Mouse (Mus musculus) lung, embryonic 15.5 days (tissue): ENCODE measurements around the gene Tm6sf1. TPM values are rescaled to one million over a fixed set of nuclear protein-coding genes. Genes with fewer than 3 reads are reported as not detected.

Source experiments
- ATAC-seq: fragments of 200-750 bp; cut with Nextera tagmentation; 2 replicates; pipeline ENCODE4 v1.8.0; 2017; ENCODE audit warnings: moderate number of reproducible peaks, borderline replicate concordance; ENCODE audit not compliant: low FRiP score, low TSS enrichment; ENCODE audit errors: extremely low read depth
- H3K27ac ChIP-seq: fragments of 300-500 bp; sonication (generic); 2 replicates; pipeline ENCODE4 v1.5.1; 2015; ENCODE audit warnings: moderate library complexity, mild to moderate bottlenecking, inconsistent platforms
- H3K27me3 ChIP-seq: fragments of 300-500 bp; sonication (generic); 2 replicates; pipeline ENCODE4 v1.6.1; 2015; ENCODE audit warnings: inconsistent platforms
- H3K36me3 ChIP-seq: fragments of 300-500 bp; sonication (generic); 2 replicates; pipeline ENCODE4 v1.6.1; 2015; ENCODE audit warnings: inconsistent platforms
- H3K4me1 ChIP-seq: fragments of 300-500 bp; sonication (generic); 2 replicates; pipeline ENCODE4 v1.6.1; 2015; ENCODE audit warnings: inconsistent platforms
- H3K4me2 ChIP-seq: fragments of 300-500 bp; sonication (generic); 2 replicates; pipeline ENCODE4 v1.6.1; 2015; ENCODE audit warnings: inconsistent platforms, mild to moderate bottlenecking, moderate library complexity
- H3K4me3 ChIP-seq: fragments of 300-500 bp; sonication (generic); 2 replicates; pipeline ENCODE4 v1.5.1; 2015; ENCODE audit warnings: mild to moderate bottlenecking, inconsistent platforms
- H3K9ac ChIP-seq: fragments of 300-500 bp; sonication (generic); 2 replicates; pipeline ENCODE4 v1.6.1; 2015; ENCODE audit warnings: inconsistent platforms
- H3K9me3 ChIP-seq: fragments of 300-500 bp; sonication (generic); 2 replicates; pipeline ENCODE4 v1.6.1; 2016; ENCODE audit warnings: inconsistent platforms
- WGBS: fragments of 180-500 bp; shearing (Covaris S2); methylation state at CpG from one replicate; pipeline ENCODE4 v1.1.7; 2015; 5-methylcytosine and 5-hydroxymethylcytosine counted together
- polyA plus RNA-seq: library from polyadenylated mRNA; unstranded; fragments of >200 nt; fragmentation: Nextera tagmentation; extraction: Ambion mirVana; gene quantifications from 2 replicates; pipeline ENCODE4 v1.2.1, GENCODE M21; 2015

The Tm6sf1 gene
- polyA plus RNA-seq, 1 experiment from 2014 or later = 18.0 TPM

DNA sequence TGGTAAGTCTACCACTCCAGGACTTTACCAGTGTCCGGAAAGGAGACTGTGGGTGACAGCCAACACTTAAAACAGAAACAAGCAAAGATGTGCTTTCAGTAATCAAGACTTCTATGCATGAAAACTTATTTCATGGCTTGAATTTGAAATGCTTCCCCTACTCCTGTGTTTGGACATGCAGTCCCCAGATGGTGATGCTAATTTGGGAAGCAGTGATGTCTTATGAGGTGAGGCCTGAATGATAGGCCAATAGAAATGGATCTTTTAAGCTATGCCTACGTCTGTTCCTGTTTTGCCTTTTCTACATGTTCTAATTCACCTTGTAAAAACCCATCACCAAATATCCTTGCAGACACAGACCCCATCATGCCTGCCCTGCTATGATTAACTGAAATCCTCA, 46.1 kb downstream of the Tm6sf1 start:
- no peak overlapping the region for H3K4me3 ChIP-seq
- H3K4me2 ChIP-seq = no peak overlapping the region
- H3K36me3 ChIP-seq = no peaks in the 10 kb centered on the region
- no peak for ATAC-seq
- no peak overlapping the region for H3K27ac ChIP-seq
- no peaks in the 10 kb centered on the region; the same call in 1 of the 2 replicates for H3K4me1 ChIP-seq
- no peaks in the 10 kb centered on the region for H3K27me3 ChIP-seq
- H3K9me3 ChIP-seq = no peaks in the 10 kb centered on the region
- WGBS = 75% methylated on average over 2 of the region's 2 CpGs
- no peak overlapping the region for H3K9ac ChIP-seq

DNA sequence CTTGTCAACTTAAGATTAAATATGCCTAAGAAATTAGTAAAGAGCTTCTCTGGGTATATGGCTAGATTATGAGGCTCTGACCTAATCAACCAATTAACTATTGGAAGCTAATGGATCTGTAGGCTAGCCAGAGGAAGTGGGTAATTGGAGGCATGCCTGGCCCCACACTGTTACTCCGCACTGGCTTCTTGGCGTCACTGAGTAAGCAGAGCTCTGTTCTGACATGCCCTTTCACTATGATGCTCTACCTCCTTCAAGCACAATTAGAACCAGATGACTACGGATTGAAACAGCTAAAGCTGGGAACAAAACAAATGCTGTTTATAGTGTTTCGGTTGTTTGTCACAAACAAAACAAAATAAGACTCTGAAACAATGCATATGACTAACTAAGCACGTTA, 59.5 kb downstream of the Tm6sf1 start:
- Histone ChIP-seq H3K9me3 (no peaks in the 10 kb centered on the region), H3K4me1 (no peaks in the 10 kb centered on the region), H3K27me3 (no peaks in the 10 kb centered on the region), H3K27ac (no peak overlapping the region), H3K4me2 (no peak overlapping the region), H3K36me3 (no peaks in the 10 kb centered on the region), H3K4me3 (no peak overlapping the region), H3K9ac (no peak overlapping the region)
- ATAC-seq = no peak
- WGBS = 75% methylated on average over 5 of the region's 5 CpGs

GRCm38 (mm10) chr7:81920314-81920713, 61.5 kb downstream of the Tm6sf1 start:
- Histone ChIP-seq H3K9ac (no peak overlapping the region), H3K9me3 (no peaks in the 10 kb centered on the region), H3K4me1 (no peaks in the 10 kb centered on the region), H3K4me3 (no peak overlapping the region), H3K36me3 (no peaks in the 10 kb centered on the region), H3K4me2 (no peak overlapping the region), H3K27me3 (no peaks in the 10 kb centered on the region), H3K27ac (no peak overlapping the region)
- no peak for ATAC-seq
- 63% methylated on average over 4 of the region's 4 CpGs for WGBS

DNA sequence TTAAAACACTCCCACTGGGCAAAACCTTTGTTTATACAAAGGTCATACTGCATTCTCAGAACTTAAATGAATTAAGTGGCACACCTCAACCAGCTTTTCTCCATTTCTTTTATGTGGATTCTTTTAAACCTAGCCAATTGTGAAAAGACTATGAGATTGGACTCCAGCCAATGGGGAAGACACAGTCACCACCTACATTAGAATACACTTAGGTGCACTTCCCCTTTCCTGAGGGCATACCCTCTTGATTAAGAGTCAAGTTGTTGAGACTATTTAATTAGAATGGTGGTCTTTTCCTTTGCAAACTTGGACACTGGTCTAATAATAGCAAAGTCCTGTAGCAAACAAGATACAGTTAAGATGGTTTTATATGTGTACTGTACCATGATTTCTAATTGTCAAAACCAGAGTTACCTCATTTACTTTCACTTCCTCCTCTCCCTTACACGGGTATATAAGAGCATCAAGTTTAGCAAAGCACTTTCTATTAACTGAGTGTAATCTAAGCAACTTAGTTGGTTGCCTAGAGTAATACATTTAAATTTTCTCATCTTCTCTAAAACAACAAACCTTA, 62.7 kb downstream of the Tm6sf1 start:
- H3K36me3 ChIP-seq = no peaks in the 10 kb centered on the region
- H3K27me3 ChIP-seq = no peaks in the 10 kb centered on the region
- H3K4me2 ChIP-seq = no peak overlapping the region
- no peak overlapping the region for H3K4me3 ChIP-seq
- no peak for ATAC-seq
- no peak overlapping the region for H3K9ac ChIP-seq
- no peak overlapping the region for H3K27ac ChIP-seq
- H3K9me3 ChIP-seq = no peaks in the 10 kb centered on the region
- WGBS = 52% methylated on average over 1 of the region's 1 CpGs
- no peaks in the 10 kb centered on the region for H3K4me1 ChIP-seq

DNA sequence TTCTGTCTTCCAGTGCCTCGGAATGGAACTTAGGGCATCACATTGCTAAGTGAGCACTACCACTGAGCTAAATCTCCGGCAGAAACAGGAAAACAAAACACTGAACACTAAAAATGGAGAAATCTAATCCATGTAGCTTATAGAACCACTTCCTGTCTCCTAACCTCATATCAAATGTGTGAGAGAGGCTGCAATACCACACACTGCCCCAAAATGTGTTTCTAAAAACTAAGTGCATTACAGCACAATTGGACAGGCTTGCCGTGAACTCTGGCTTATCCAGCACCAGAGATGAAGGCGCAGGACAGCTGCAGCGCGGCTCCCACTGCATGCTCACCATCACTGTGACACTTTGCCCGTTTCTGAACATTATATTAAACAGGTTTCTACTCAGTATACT, 70.2 kb downstream of the Tm6sf1 start:
- H3K4me1 ChIP-seq = peaks cover 8% of the 10 kb centered on the region
- no peak overlapping the region for H3K4me2 ChIP-seq
- 69% methylated on average over 7 of the region's 7 CpGs for WGBS
- H3K27me3 ChIP-seq = peaks cover 19% of the 10 kb centered on the region
- no peak overlapping the region for H3K4me3 ChIP-seq
- no peaks in the 10 kb centered on the region for H3K36me3 ChIP-seq
- no peaks in the 10 kb centered on the region for H3K9me3 ChIP-seq
- H3K9ac ChIP-seq = no peak overlapping the region
- no peak for ATAC-seq
- H3K27ac ChIP-seq = no peak overlapping the region

- Histone ChIP-seq H3K27ac (no peak overlapping the region), H3K9ac (no peak overlapping the region), H3K4me1 (peaks cover 13% of the 10 kb centered on the region), H3K4me3 (peak overlapping the region; percentile 60), H3K27me3 (peaks cover 49% of the 10 kb centered on the region), H3K36me3 (no peaks in the 10 kb centered on the region), H3K4me2 (peak overlapping the region; percentile 89), H3K9me3 (no peaks in the 10 kb centered on the region)
- ATAC-seq = no peak
- WGBS = 32% methylated on average over 5 of the region's 5 CpGs
Measured at GRCm38 (mm10) chr7:81932521-81933045, 73.8 kb downstream of the Tm6sf1 start.

- Histone ChIP-seq H3K9ac (peak overlapping the region; percentile 58), H3K36me3 (no peaks in the 10 kb centered on the region), H3K4me3 (peak overlapping the region; percentile 60), H3K27ac (peak overlapping the region; percentile 77; the same call in 1 of the 2 replicates), H3K9me3 (no peaks in the 10 kb centered on the region), H3K4me1 (peaks cover 13% of the 10 kb centered on the region), H3K4me2 (peak overlapping the region; percentile 89), H3K27me3 (peaks cover 49% of the 10 kb centered on the region)
- ATAC-seq = no peak
- WGBS = 5% methylated on average over 23 of the region's 23 CpGs
Measured at GRCm38 (mm10) chr7:81933061-81933600, 74.3 kb downstream of the Tm6sf1 start.

GRCm38 (mm10) chr7:81933601-81934266, 74.9 kb downstream of the Tm6sf1 start:
- Histone ChIP-seq H3K9ac (peak overlapping the region; percentile 58), H3K4me2 (peak overlapping the region; percentile 89), H3K9me3 (no peaks in the 10 kb centered on the region), H3K4me1 (peaks cover 13% of the 10 kb centered on the region), H3K36me3 (no peaks in the 10 kb centered on the region), H3K4me3 (peak overlapping the region; percentile 60), H3K27me3 (peaks cover 49% of the 10 kb centered on the region), H3K27ac (peak overlapping the region; percentile 77)
- under 1% methylated on average over 88 of the region's 103 CpGs for WGBS
- ATAC-seq = peak; percentile 83

Other genes starting within 250 kb of the Tm6sf1 start
- gene Homer2, start 151.5 kb upstream of the Tm6sf1 start, polyA plus RNA-seq = 41.1 and 45.3 TPM in 2 replicates
- 134 and 139 TPM in 2 replicates for gene Ramac, start 96.1 kb upstream of the Tm6sf1 start, polyA plus RNA-seq
- 50.2 and 52.7 TPM in 2 replicates for gene 3110040N11Rik, start 69.5 kb upstream of the Tm6sf1 start, polyA plus RNA-seq
- 64.6 and 68.4 TPM in 2 replicates for gene Btbd1, start 29.6 kb upstream of the Tm6sf1 start, polyA plus RNA-seq
- gene Gm10160, start 3.2 kb upstream of the Tm6sf1 start, polyA plus RNA-seq = not detected in 2 replicates
- 8.7 and 9.1 TPM in 2 replicates for gene Hdgfl3, start 75.5 kb downstream of the Tm6sf1 start, polyA plus RNA-seq
- gene Bnc1, start 133.3 kb downstream of the Tm6sf1 start, polyA plus RNA-seq = 1.5 and 1.7 TPM in 2 replicates